Mouse (Mus musculus) kidney, adult 2 months (tissue): ENCODE results near the gene Paqr5.

ENCODE experiments used
- CTCF ChIP-seq: fragments of 200-500 bp; conservative IDR thresholded peaks from 2 replicates; pipeline ENCODE4 v1.5.1; 2011; ENCODE audit warnings: low read depth, mild to moderate bottlenecking, control low read depth, low read length, moderate library complexity, mixed read lengths; ENCODE audit not compliant: insufficient read depth, insufficient read length
- POLR2A ChIP-seq: fragments of 200-500 bp; IDR thresholded peaks from one replicate; pipeline ENCODE4 v1.6.1; 2011; ENCODE audit warnings: low read depth, low read length, control low read depth

DNA sequence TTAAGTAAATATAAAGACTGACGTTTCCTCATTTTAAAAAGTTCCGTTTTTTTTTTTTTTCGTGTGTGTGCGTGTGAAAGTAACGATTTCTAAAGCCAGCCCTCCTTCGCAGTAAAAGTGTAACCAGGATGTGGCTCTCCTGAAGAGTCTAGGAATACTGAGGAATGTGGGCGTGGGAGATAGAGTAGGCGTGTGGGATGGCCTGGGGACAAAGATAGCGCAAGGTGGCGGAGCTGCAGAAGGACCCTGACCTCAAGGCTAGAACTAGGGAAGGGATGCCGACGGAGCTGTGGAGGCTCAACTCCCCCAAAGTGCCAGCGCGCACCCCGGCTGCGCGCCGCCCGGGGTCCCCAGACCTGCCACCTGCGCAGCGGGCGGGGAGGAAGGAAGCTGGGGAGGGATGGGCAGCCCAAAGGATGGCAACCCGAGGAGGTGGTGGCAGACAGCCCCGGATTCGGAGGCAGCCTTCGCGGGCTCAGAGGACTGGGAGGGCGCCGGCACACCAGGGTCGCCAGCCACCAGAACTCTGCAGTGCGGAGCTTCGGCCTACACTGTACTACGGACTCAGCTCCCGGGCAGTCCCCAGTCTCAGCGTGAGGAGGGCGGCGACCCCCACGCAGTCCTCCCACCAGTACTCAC is 80.6 kb downstream of the Paqr5 start:
- TF ChIP-seq CTCF (no peak), POLR2A (no peak)
